Mouse (Mus musculus) heart, postnatal 0 days (tissue): ENCODE data around the gene Serpina6. TPM values are rescaled to one million over a fixed set of nuclear protein-coding genes. Genes with fewer than 3 reads are reported as not detected.

ENCODE experiments used
- ATAC-seq: fragments of 200-750 bp; cut with Nextera tagmentation; 2 replicates; pipeline ENCODE4 v1.8.0; 2017; ENCODE audit warnings: low read depth, moderate number of reproducible peaks, moderate library complexity; ENCODE audit not compliant: insufficient read depth
- DNase-seq: peaks from one replicate; pipeline ENCODE4 v3.0.0-alpha.2; 2016; ENCODE audit warnings: low spot score
- H3K27ac ChIP-seq: fragments of 300-500 bp; sonication (generic); 2 replicates; pipeline ENCODE4 v1.5.1; 2014; ENCODE audit warnings: low read depth, mild to moderate bottlenecking
- H3K27me3 ChIP-seq: fragments of 300-500 bp; sonication (generic); 2 replicates; pipeline ENCODE4 v1.6.1; 2014; ENCODE audit warnings: low read length, mixed read lengths; ENCODE audit not compliant: control insufficient read depth, insufficient read depth
- H3K36me3 ChIP-seq: fragments of 300-500 bp; sonication (generic); replicated peaks from 2 replicates; pipeline ENCODE4 v1.6.1; 2014; ENCODE audit warnings: low read length, mixed read lengths; ENCODE audit not compliant: control insufficient read depth, insufficient read depth
- H3K4me1 ChIP-seq: fragments of 300-500 bp; sonication (generic); 2 replicates; pipeline ENCODE4 v1.6.1; 2014; ENCODE audit warnings: antibody characterized with exemption; ENCODE audit not compliant: control insufficient read depth, insufficient read depth
- H3K4me2 ChIP-seq: fragments of 300-500 bp; sonication (generic); 2 replicates; pipeline ENCODE4 v1.6.1; 2014; ENCODE audit warnings: low read depth, mild to moderate bottlenecking, low read length, moderate library complexity
- H3K4me3 ChIP-seq: fragments of 300-500 bp; sonication (generic); 2 replicates; pipeline ENCODE4 v1.5.1; 2014; ENCODE audit warnings: low read depth, low read length
- H3K9ac ChIP-seq: fragments of 300-500 bp; sonication (generic); replicated peaks from 2 replicates; pipeline ENCODE4 v1.6.1; 2014; ENCODE audit warnings: low read depth, low read length, mixed read lengths
- H3K9me3 ChIP-seq: fragments of 300-500 bp; sonication (generic); replicated peaks from 2 replicates; pipeline ENCODE4 v1.6.1; 2016; ENCODE audit warnings: low read length; ENCODE audit not compliant: control insufficient read depth
- CTCF ChIP-seq: IDR thresholded peaks from 2 replicates; pipeline ENCODE4 v1.5.1; 2016; ENCODE audit warnings: antibody characterized with exemption, control low read depth, low read depth
- EP300 ChIP-seq: IDR thresholded peaks from 2 replicates; pipeline ENCODE4 v1.6.1; 2016; ENCODE audit warnings: antibody characterized with exemption, low read depth
- WGBS: fragments of 180-500 bp; shearing (Covaris S2); extraction: QIAGEN DNeasy Blood & Tissue Kit; methylation state at CpG from one replicate; pipeline ENCODE4 v1.1.7; 2014; 5-methylcytosine and 5-hydroxymethylcytosine counted together
- polyA plus RNA-seq: library from polyadenylated mRNA; unstranded; fragments of >200 nt; fragmentation: Nextera tagmentation; extraction: Ambion mirVana; gene quantifications from 2 replicates; pipeline ENCODE4 v1.2.1, GENCODE M21; 2015
- total RNA-seq: library from RNA; depleted of rRNA; stranded (reverse); fragments of >200 nt; gene quantifications from 2 replicates; pipeline ENCODE4 v1.2.3, GENCODE M21; 2014; ENCODE audit warnings: low replicate concordance

The Serpina6 gene
- total and polyA plus RNA-seq, 2 experiments from 2014 or later, result not detected

- 21% methylated on average over 3 of the region's 3 CpGs for WGBS
- ATAC-seq, result no peak
- Histone ChIP-seq H3K27me3 (no peaks in the 10 kb centered on the region), H3K9ac (no peak overlapping the region), H3K4me2 (no peak overlapping the region), H3K4me1 (no peaks in the 10 kb centered on the region), H3K4me3 (no peak overlapping the region), H3K36me3 (no peaks in the 10 kb centered on the region), H3K9me3 (no peaks in the 10 kb centered on the region), H3K27ac (no peak overlapping the region)
- no peak for TF ChIP-seq CTCF
- no peak for TF ChIP-seq EP300
- DNase-seq, result no peak
These were observed 31.3 kb upstream of the Serpina6 start for GRCm38 (mm10) chr12:103688221-103688814.

DNA sequence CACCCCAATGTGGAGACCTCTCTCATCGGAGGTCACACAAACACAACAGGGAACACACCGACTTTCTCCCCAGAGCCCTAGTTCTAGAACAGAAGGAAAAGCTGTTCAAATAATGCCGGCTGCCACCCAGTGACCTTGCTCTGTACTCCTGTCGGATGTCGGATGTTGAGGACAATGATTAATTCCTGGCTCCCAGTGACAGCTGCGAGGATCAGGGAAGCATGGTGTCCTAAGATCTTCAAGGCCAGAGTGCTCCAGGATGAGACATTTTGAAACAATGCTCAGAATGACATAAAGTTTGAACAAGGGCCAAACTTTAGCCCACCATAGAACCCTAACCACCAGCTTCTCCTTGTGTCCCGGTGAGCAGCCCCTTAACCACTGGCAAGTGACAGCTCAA, 30.0 kb upstream of the Serpina6 start:
- no peak for TF ChIP-seq CTCF
- TF ChIP-seq EP300, result no peak
- Histone ChIP-seq H3K27ac (no peak overlapping the region), H3K36me3 (no peaks in the 10 kb centered on the region), H3K9me3 (no peaks in the 10 kb centered on the region), H3K4me2 (no peak overlapping the region), H3K27me3 (no peaks in the 10 kb centered on the region), H3K4me3 (no peak overlapping the region), H3K4me1 (no peaks in the 10 kb centered on the region), H3K9ac (no peak overlapping the region)
- WGBS, result 56% methylated on average over 7 of the region's 7 CpGs
- ATAC-seq (no peak), DNase-seq (no peak)

- no peaks in the 10 kb centered on the region for H3K9me3 ChIP-seq
- no peaks in the 10 kb centered on the region for H3K27me3 ChIP-seq
- no peak overlapping the region for H3K4me3 ChIP-seq
- H3K36me3 ChIP-seq, result no peaks in the 10 kb centered on the region
- TF ChIP-seq CTCF (no peak), EP300 (no peak)
- H3K27ac ChIP-seq, result no peak overlapping the region
- 73% methylated on average over 3 of the region's 3 CpGs for WGBS
- no peaks in the 10 kb centered on the region for H3K4me1 ChIP-seq
- DNase-seq (no peak), ATAC-seq (no peak)
- H3K4me2 ChIP-seq, result no peak overlapping the region
- no peak overlapping the region for H3K9ac ChIP-seq
These were observed 29.0 kb upstream of the Serpina6 start for GRCm38 (mm10) chr12:103686050-103686449.

DNA sequence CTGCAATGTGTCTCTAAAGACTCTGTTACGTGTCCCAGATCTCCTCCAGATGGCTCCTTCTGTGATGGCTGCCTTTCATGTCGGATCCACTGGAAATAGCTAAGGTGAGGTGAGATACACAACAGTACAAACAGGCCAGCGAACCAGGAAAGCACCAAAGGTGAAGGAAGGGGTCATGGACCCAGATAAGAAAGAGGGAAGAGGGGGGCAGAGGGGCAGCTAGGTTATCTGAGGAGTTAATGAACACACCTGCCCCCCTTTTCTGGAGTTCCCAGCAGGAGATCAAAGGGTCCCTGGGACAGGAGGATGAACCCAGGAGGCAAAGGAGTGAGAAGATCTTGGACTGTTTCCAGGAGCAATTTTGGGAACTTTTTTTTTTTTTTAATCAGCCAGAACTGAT, 28.4 kb upstream of the Serpina6 start:
- DNase-seq (no peak), ATAC-seq (no peak)
- H3K27me3 ChIP-seq, result no peaks in the 10 kb centered on the region
- no peak for TF ChIP-seq EP300
- TF ChIP-seq CTCF, result no peak
- 44% methylated on average over 3 of the region's 3 CpGs for WGBS
- H3K9ac ChIP-seq, result no peak overlapping the region
- no peak overlapping the region for H3K4me3 ChIP-seq
- no peaks in the 10 kb centered on the region for H3K9me3 ChIP-seq
- H3K36me3 ChIP-seq, result no peaks in the 10 kb centered on the region
- H3K4me2 ChIP-seq, result no peak overlapping the region
- H3K4me1 ChIP-seq, result no peaks in the 10 kb centered on the region
- H3K27ac ChIP-seq, result no peak overlapping the region

DNA sequence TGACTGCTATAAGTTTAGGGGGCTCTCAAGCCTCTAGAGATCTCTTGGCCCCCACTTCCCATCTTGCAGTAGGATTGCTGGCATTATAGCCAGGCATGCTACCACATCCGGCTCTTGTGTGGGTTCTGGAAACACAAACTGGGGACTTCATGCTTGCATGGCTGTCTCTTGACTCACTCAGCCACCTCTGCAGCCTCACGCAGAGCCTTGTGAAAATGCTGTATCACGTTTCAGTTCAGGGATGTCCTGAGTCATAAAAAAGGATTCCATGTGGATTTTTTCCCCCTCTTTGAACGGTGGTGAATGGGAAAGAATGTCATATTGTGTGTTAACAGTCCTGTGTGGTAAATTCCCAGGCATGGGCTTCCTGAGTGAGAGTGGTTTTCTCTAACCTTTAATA, 26.8 kb upstream of the Serpina6 start:
- H3K27me3 ChIP-seq, result no peaks in the 10 kb centered on the region
- no peaks in the 10 kb centered on the region for H3K4me1 ChIP-seq
- DNase-seq (no peak), ATAC-seq (no peak)
- H3K9ac ChIP-seq, result no peak overlapping the region
- H3K36me3 ChIP-seq, result no peaks in the 10 kb centered on the region
- 50% methylated on average over 4 of the region's 4 CpGs for WGBS
- no peak overlapping the region for H3K4me2 ChIP-seq
- TF ChIP-seq CTCF (no peak), EP300 (no peak)
- no peak overlapping the region for H3K27ac ChIP-seq
- no peaks in the 10 kb centered on the region for H3K9me3 ChIP-seq
- no peak overlapping the region for H3K4me3 ChIP-seq

- Histone ChIP-seq H3K4me1 (no peaks in the 10 kb centered on the region), H3K9me3 (no peaks in the 10 kb centered on the region), H3K27ac (no peak overlapping the region), H3K9ac (no peak overlapping the region), H3K4me2 (no peak overlapping the region), H3K36me3 (no peaks in the 10 kb centered on the region), H3K27me3 (no peaks in the 10 kb centered on the region), H3K4me3 (no peak overlapping the region)
- WGBS, result 69% methylated on average over 2 of the region's 2 CpGs
- DNase-seq (no peak), ATAC-seq (no peak)
- TF ChIP-seq CTCF (no peak), EP300 (no peak)
These were observed 24.7 kb upstream of the Serpina6 start for GRCm38 (mm10) chr12:103681739-103682138.
